Mouse (Mus musculus): ENCODE measurements around the gene Rimbp2.

- TF ChIP-seq CTCF (conservative IDR thresholded peaks at IDR 0.05 in 1 of 2, IDR thresholded peaks at IDR 0.05 in 1 of 2; ENCODE audit: low read depth in 2 of 2, low read length in 2 of 2) (no peak), ETS1 (conservative IDR thresholded peaks at IDR 0.05; ENCODE audit: low read depth, low read length) (no peak), POLR2A (IDR thresholded peaks at IDR 0.05; ENCODE audit: low read depth, low read length) (no peak)
These were observed 242.7 kb downstream of the Rimbp2 start for GRCm38 (mm10) chr5:128710596-128710995.
